Mouse (Mus musculus) right cerebral cortex, adult 18-20 months (tissue): ENCODE measurements at regions not wholly inside any gene's neighbourhood (a gene's known extent, or its start where the extent isn't known, plus 50 kb on each side); places are given as distances from the start of the nearest gene placed in this dataset.

Source experiments
- DNase-seq: peaks from one replicate; pipeline ENCODE4 v3.0.0; 2022; ENCODE audit warnings: mixed read lengths

GRCm38 (mm10) chr6:13305873-13306272 lies 81.1 kb upstream of the Vwde start:
- peak; percentile 37 for DNase-seq

DNA sequence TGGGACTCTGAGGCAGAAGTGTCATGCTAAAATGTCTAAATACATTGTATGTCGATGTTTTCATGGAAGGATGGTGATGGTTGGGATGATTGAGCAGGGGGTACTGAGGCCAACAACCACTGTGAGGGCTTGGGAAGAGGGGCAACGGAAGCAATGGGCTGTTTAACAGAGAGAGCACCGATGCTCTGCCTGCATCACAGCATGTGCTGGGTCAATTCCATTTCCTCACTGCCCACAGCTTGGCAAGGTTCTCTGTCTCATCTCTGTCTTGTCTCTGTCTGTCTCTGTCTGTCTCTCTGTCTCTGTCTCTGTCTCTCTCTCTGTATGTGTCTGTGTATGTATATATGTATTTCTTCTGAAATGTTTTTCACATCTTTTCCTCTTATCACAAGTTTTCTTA lies 73.4 kb upstream of the Vwde start:
- no peak for DNase-seq

GRCm38 (mm10) chr6:13297110-13297509 lies 72.3 kb upstream of the Vwde start:
- DNase-seq = no peak

DNA sequence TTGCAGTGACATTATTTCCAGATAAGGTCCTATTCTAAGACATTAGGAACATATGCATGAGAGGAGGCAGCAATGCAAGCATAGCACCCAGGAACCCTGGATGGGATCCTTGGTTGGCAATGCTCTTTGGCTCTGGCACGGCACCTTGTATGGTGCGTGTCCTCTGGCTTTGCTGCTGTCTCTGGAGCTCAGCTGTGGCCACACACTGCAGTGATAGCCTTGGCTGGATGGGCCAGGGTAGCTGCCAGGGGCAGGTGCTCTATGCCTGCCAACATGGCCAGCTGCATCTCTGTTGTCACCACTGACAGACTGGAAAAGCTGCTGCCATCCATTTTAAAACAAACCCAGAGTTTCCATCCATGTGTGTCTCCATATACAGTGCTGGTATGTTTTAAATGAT lies 71.3 kb upstream of the Vwde start:
- no peak for DNase-seq

GRCm38 (mm10) chr6:13294393-13294792 lies 69.6 kb upstream of the Vwde start:
- DNase-seq = no peak

DNA sequence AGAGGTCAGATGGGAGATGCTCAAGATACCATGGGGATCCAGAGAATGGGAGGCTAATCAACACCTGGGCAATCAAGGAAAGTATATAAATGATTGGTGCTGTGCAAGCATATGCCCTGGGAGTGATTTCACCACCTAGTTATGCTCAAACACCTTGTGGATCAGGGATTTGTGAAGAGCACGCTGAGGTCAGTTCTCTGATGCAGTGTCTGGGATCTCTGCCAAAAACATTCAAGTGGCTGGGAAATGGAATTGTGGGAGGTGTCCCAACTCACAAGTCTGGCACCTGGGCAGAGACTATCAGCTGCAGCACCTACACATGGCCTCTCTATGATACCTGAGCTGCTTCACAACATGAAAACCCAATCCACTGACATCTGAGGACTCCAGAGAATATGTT lies 63.7 kb upstream of the Vwde start:
- no peak for DNase-seq

DNA sequence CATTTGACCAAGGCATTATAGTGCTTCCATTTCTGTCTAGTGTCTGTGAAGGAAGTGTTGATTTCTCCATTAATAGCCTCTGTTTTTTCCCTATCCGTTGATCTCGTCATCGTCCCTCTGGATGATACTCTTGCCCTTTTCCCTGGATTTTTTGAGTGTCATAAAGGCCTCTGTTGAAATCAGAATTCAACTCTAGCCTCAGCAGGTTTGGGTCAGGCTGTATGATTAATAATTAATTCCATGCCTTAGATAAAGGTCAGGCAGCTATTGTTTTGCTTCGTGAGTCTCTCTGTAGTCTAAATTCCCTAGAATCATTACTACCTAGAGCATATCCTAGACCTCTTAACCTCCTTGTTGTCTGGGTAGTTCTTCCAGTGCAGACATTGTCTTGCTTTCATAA lies 63.0 kb upstream of the Vwde start:
- no peak for DNase-seq

DNA sequence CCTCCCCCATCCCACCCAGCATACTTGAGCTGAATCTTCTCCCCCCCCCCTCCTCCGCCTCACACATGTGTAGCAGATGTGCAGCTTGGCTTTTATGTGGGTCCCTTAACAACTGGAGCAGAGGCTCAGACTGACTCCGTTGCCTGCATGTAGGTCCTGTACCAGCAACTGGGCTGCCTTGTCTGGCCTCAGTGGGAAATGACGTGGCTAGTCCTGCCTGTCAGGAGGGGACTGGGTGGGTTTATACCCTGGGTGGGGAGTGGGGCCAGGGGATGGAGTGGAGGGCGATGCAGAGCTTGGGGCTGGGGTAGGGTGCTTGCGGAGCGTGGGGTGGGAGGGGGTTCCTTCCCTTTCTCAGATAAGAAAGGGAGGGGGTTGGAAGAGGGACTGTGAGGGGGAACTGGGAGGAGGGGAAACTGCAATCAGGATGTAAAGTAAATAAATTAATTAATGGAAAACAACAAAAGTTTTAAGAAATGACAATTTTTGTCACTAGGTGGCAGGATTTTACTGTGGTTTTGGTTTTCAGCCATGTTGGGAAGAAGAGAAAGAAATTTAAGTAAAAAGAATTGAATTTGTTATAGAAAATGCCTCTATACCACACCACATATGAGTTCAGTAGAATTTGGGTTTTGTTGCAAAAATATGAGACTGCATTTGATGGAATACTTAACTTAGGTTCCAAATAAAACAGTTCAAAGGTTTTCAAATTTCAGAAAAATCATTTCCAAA lies 61.9 kb upstream of the Vwde start:
- DNase-seq = no peak

- DNase-seq = no peak
Observed at GRCm38 (mm10) chr6:13280835-13281234, 56.1 kb upstream of the Vwde start.
